Mouse (Mus musculus): ENCODE data around the gene Neurl2.
A peak's percentile ranks its signal among the peaks of the same experiment; 100 is the strongest.

The Neurl2 gene

DNA sequence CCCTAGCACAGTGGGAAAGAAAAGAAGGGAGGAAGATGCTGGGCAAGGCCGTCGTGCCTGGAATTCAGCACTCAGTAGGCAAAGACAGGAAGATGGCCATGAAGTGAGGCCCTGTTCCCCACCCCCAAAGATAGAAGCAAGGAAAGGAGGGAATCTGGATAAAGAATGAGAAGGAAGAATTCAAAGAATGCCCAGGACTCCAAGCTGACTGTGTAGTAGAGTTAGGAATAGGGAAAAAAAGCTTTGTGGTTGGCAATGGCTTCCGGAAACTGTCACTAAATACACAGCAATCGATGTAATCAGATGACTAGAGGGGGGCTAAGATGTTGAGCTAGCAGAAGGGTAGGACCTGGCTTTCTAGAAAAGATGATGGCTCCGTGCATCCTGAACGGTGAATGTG lies 16.1 kb downstream of the Neurl2 start:
- no peak for DNase-seq (ENCODE audit: low read depth, low spot score)

DNA sequence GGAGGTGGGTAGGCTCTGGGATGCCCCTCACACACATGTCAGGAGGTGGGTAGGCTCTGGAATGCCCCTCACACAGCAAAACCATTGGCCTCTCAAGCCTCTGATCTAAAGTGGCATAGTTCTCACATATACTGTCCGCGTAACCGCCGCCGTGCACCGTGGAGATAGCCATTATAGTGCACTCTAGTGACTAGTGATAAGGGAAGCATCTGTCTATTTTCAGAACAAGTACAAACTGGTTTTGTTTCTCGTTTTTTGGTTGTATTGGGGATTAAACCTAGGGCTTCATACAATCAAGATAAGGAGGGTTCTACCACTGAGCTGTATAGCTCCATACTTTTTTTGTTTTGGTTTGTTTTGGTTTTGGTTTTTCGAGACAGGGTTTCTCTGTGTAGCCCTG lies 17.4 kb downstream of the Neurl2 start:
- DNase-seq (ENCODE audit: low read depth, low spot score) = no peak

DNA sequence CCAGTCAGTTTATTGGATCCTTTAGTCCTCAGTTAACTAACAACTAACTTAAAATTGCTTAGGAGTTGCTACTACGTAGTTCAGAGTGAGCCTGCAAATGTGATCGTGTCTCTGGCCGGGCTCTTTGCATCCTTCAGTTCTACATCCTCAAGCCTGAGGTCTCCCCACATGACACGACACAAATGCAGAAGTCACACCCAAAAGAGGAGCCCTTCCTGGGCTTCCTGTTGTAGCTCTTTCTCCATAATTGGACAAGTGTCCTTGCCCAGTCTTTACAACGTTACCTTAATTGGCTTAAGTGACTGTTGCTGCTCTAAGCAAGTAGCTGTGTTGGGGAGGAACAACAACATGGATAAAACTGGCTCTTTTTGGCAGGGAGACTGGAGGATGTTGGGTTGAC lies 17.9 kb downstream of the Neurl2 start:
- DNase-seq (ENCODE audit: low read depth, low spot score) = no peak

DNA sequence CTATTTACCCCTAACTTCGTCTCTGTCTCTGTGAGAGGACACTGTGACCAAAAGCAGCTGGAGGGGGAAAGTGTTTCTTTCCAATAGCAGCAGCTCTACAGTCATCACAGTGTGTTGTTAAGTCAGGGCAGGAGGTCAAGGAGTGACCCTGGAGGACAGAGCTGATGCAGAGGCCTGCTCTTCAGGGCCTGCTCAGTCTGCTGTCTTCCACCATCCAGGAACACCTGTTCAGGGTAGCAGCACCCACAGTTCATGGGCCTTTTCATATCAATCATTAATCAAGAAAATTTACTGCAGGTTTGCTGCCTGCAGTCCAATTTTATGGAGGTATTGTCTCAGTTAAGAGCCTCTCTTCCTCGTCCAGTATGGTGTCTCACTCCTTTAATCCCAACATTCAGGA lies 19.7 kb downstream of the Neurl2 start:
- DNase-seq (ENCODE audit: low read depth, low spot score) = no peak

DNA sequence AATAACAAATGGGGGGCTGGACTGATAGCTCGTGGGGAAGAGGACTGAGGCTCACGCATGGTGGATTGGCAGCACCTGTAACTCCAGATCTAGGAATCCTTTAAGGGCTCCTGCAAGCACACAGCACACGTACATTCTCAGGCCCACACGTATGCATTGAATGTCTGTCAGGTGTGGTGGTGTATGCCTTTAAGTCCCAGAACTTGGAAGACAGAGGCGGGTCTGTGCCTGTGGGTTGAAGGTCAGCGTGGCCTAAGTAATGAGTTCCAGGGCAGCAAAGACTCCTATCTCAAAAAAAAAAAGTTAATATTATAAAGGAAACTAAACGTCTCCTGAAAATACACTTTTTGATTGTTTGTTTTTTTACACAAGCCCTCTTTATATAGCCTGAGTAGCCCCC lies 26.6 kb downstream of the Neurl2 start:
- DNase-seq (ENCODE audit: low read depth, low spot score) = no peak

DNA sequence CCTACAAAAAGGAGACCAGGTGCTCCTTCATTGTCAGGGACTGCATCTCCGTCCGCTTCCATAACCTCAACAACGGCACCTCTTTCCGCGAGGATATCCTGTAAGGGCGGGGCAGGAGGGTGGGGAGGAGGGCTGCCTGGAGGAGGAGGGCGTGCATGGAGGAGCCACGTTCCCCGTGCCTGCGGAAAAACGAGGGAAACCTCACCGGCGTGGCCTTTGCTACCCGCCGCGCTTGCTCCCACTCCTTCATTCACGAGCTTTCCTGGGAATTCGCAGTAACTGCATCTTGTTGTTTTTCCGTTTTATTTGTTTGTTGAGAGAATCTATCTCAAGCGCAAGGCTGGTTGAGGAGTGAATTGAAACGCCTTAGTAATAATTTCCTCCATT lies 27.9 kb downstream of the Neurl2 start:
- no peak for DNase-seq (ENCODE audit: low read depth, low spot score)

DNA sequence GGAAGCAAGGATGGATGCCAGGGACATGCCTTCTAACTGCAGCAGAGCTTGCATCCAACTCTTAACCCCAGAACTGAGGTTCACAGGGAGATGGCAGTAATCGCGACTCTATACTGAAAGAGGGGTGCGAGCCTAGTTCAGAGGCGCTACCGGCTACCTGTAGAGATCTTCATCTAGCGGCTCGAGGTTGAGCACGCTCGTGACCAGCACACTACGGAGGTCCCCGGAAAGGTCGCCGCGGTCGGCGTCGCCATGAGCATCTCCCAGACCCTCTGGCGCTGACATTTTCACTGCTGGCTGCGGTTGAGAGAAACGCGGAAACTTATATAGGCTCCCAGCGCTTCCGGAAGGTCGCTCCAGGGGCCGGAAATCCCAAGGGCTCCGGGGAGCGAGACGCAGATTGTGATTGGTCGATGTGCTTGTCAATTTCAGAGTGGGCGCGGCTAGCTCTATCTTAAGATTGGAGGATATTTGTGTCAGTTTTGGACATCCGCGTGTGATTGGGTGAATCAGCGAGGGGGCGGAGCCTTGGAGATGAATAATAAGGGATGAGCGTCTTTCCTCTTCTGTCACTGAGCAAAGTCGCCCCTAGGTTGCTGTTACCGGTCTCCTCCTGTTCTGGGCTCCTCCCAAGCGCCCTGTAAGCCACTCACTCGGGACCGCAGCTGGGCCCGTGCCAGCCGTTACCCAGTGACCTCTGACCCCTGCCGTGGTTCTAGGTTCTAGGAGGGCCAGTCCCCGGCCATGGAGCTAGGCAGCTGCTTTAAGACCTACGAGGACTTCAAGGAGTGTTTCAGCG lies 28.5 kb downstream of the Neurl2 start, which contains the start of the genes Acot8 and Zswim3:
Acot8 (minus strand) TSS at position 350 of the 799 bp plus-strand sequence.
Zswim3 (plus strand) TSS at position 566 of the 799 bp plus-strand sequence.
- peak; percentile 100 for DNase-seq (ENCODE audit: low read depth, low spot score)

DNA sequence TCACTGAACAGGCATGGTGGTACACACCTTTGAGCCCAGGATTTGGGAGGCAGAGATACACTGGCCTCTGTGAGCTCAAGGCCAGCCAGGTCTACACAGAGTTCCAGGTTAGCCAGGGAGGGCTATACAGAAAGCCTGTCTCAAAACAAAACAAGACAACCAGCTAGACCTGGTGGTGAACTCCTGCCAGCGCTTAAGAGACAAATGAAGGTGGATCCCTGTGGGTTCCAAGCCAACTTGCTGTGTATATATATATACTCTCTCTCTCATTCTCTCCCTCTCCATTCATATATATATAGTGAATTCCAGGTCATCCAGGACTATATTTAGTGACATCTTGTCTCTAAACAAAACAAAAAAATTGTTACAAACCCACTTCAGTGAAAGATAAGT lies 29.3 kb downstream of the Neurl2 start:
- peak; percentile 48 for DNase-seq (ENCODE audit: low read depth, low spot score)

DNA sequence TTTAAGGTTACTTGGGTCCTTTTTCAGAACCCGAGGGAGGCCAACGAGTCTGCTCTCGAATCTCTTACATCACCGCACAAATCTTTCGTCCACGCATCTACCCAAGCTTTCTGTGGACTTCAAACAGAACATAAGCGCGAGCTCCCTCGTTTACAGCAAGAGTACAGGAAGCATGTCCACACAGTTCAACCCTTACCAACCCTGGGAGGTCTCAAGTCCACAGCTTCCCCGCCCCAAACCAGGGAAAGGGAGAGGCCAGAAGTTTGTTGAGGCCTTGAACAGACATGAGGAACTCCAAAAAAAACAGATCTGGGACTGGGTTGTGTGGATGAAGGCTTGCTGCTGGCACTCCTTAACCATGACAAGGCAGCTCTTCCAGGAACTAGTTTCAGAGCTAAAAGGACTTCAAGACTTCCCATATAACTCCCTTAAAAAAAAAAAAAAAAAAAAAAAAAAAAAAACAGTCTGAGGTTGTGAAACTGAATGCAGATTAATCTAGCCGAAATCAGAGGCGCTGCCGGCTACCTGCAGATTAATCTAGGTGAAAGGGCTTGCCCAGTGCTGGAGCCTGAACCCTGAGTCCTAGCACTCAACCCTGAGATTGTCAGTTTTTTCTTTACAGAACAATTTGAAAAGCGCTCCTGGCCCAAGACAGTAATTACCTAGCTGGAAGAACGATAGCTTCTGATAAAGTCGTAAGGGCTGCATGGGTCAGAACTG lies 29.9 kb downstream of the Neurl2 start:
- no peak for DNase-seq (ENCODE audit: low read depth, low spot score)

DNA sequence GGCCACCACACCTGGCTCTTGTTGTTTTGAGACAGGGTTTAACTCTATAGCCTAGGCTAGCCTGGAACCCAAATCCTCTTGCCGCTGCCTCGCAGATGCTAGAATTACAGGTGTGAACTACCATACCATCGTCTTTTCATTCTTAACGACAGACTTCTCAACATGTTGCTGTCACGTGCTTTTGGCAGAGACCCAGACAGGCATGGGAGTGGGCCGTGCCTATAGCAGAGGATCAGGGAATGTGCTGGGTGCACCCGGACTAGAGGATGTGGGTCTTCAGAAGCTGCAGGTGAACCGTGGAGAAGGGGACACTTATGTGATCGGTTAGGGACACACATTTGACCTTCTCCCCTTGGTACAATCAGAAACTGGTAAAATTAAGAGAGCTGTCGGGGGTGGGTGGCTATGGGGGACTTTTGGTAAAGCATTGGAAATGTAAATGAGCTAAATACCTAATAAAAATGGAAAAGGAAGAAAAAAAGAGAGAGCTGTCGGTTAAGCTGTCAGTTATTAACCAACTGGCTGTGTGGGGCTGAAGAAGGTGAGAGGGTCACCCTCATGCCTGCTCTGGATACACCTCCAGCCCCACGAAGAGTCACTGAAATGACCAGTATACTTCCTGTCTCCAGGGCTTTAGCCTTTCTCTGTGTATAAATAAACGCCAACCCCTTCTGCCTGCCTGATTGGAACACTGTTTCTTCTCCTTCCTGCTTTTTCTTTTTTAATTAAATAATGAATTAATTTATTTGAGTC lies 32.8 kb downstream of the Neurl2 start:
- no peak for DNase-seq (ENCODE audit: low read depth, low spot score)

DNA sequence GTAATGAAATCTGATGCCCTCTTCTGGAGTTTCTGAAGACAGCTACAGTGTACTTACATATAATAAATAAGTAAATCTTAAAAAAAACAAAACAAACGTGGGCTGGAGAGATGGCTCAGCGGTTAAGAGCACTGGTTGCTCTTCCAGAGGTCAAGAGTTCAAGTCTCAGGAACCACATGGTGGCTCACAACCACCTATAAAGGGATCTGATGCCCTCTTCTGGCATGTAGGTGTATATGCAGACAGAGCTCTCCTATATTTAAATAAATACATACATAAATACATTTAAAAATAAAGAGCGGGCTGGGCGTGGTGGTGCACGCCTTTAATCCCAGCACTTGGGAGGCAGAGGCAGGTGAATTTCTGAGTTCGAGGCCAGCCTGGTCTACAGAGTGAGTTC lies 34.7 kb downstream of the Neurl2 start:
- DNase-seq (ENCODE audit: low read depth, low spot score) = peak; percentile 56

DNA sequence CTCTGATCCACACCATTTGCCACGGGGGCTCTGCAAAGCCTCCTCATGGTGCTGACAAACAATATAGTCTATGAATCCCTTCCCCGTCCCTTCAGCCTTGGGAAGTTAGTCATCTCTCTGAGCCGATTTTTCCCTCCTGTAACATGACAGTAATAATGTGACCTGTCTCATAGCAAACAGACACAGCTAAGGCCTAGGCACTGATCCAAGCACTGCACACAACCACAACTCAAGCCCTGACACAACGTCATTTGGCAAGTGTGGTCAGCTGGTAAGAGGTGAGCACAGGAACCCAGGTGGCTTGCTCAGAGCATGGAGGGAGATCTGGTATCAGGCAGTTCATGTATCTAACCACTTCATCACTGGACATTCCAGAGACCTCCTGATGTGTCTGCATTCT lies 37.4 kb downstream of the Neurl2 start:
- DNase-seq (ENCODE audit: low read depth, low spot score) = no peak

DNA sequence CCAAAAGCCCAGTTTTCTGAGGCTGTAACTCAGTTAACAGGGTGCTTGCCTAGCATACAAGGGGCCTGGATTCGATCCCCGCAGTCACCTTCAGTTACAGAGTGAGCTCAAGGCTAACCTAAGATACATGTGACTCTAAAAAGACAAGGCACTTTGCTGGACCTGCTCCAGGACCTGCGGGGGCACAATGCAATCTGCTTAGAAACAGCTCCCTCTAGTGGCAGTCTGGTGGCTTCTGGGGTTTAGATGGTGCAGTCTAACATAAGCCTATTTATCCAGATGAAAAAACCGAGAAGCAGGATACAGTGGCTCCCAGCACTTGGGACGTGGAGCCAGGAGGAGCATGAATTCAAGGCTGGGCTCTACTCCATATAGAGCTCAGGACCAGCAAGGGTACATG lies 39.0 kb downstream of the Neurl2 start:
- DNase-seq (ENCODE audit: low read depth, low spot score) = peak; percentile 83

DNA sequence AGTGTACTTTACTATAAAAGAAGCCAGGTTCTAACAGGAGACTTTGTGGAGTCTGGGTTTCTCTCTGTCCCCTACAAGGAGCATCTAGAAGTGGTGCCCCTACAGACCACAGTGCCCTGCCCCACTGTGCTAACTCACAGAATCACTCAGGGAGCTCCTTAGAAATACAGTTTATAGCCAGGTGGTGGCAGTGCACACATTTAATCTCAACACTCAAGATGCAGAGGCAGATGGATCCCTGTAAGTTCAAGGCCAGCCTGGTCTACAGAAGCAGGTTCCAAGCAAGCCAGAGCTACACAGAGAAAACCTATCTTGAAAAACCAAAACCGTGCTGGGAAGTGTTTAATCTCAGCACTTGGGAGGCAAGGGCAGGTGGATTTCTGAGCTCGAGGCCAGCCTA lies 39.5 kb downstream of the Neurl2 start:
- peak; percentile 43 for DNase-seq (ENCODE audit: low read depth, low spot score)

DNA sequence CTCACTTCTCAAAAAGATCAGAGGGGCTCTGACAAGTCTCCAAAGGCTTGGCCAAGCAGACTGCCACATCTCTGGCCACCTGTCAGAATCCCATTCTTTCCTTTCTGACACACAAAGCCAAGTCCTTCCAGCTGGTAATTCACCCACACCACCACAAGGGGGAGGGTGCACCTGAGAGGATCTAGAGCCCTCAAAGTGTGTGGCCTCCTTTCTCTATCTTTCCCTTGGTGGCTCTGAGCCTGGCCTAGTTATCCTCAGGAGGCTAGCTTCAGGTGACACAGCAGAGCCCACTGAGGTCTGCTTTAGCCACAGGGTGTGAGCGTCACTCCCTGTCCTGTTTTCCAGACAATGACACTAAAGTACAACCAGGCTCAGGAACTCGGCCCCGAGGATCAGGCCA lies 40.0 kb downstream of the Neurl2 start:
- DNase-seq (ENCODE audit: low read depth, low spot score) = peak; percentile 53

DNA sequence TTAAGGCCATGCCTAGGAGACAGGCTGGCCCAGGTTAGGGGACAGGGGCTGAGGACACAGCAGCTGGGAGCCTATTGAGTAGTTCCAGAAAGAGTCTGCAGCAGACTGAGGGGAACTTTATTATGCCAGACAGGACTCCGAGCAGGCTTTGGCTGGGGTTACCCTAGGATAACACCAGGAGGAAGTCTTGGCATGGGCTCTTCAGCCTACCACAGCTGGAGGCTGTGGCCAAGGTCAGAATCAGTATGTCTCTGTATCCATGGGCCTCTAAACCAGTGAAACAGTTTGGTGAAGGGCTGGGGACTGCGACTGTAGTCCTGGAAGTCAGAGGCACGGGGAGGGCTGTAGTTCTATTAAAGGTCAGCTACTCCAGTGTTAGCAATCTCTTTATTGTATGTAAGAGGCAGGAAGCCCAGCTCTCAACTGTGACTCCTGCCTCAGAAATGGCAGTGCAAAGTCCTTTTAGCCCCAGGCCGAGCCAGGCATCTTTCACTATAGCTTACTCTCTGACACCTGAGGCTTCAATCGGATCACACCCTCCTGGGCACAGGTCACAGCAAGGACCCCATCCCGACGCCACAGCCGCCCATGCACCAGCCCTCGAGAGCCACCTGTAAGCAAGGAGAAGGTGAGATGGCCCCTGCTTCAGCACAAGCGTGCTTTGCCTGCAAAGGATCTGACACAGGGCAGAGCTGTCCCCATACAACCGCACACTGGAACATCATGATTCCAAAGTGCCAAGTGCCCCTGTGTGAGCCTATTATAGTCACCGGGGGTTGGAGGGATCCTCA lies 40.7 kb downstream of the Neurl2 start:
- DNase-seq (ENCODE audit: low read depth, low spot score) = no peak

DNA sequence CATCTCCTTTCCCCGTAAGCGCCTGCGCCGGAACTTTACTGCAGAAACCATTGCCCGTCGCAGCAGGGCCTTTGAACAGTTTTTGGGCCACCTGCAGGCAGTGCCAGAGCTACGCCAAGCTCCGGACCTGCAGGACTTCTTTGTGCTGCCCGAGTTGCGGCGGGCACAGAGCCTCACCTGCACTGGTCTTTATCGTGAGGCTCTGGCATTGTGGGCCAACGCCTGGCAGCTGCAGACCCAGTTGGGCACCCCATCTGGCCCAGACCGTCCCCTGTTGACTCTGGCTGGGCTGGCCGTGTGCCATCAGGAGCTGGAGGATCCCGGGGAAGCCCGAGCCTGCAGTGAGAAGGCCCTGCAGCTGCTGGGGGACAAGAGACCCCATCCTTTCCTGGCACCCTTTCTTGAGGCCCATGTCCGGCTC lies 41.4 kb downstream of the Neurl2 start:
- DNase-seq (ENCODE audit: low read depth, low spot score) = no peak

DNA sequence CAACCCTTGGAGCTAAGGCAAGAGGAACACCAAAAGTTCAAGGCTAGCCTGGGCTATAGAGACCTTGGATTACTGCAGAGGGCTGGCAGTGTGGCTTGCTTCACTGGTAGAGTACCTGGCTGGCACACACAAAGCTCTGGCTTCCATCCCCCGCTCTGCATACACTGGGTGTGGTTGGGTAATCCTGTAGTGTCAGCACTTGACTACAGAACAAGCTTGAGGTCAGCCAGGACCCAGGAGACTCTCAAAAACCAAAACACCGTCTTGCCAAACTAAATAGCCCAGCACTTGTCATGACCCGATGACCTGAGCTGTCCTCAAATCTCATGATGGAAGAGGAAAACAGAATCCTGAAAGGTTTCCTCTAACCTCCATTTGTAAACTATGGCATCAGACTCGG lies 42.8 kb downstream of the Neurl2 start:
- DNase-seq (ENCODE audit: low read depth, low spot score) = no peak

DNA sequence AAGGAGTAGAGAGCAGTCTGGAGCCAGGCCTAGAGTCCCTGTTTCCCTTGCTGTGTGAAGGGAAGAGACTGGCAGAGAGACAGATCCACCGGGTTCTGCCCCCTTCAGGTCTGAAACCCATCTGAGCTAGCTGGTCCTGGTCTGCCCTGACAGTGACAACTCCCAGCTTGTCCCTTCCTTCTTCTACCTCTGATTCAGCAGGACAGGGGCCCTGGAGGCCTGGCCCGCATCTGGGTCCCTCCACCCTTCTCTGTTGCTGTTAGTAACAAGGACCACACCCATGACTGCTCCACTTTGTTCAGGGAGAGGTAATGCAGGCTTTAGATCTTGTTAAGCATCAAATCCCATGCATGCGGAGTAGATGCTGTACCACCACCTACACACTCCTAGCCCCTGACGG lies 44.8 kb downstream of the Neurl2 start:
- DNase-seq (ENCODE audit: low read depth, low spot score) = no peak

DNA sequence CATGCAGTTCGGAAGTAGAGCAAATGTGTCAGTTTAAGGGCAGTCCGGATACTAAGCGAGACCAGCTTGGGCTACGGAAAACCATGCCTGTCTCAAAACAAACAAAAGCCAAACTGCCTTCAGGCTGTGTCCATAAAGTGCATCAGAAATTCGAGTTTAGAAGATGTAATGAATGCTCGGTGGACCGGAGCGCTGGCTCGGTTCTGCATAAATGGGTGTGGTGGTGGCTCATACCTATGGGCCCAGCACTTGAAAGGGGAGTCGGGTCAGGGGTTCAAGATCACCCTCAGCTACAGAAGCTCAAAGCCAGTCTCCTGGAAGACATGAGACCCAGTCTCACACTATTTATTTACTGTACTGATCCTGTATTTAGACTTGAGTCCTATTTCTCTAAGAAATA lies 45.5 kb downstream of the Neurl2 start:
- DNase-seq (ENCODE audit: low read depth, low spot score) = no peak

DNA sequence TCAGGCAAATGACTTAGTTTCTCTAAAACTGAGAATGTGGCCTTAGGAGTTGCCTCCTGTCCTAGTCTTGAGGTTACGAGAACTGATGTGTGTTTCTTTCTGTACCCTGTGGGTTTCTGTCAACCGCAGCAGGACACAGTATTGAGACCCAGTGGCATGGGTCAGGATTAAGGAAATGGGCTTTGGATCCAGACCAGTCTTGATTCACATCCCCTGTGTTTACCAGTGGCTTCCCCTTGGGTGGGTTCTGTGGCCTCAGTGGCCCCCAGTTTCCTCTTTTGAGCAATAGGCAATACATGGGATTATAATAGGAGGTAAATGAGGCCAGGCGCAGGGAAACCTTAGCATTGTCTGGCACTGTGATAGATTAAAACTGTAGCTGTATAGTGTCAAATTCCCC lies 46.2 kb downstream of the Neurl2 start:
- no peak for DNase-seq (ENCODE audit: low read depth, low spot score)
